Comparison of ENCODE assay signal across 16 mouse cellular contexts in genomic region chr3:85993744-85994143, GRCm38 (mm10). TPM values are rescaled to one million over a fixed set of nuclear protein-coding genes. Genes with fewer than 3 reads are reported as not detected.
DNase-seq lines count a peak whose midpoint lies in the region; ATAC-seq lines count a peak whose summit lies in the region.
"Had no signal": no experiment of that assay in that cellular context is flagged by ENCODE, and none has a peak within 500 bp of the region (broad histone marks: within the 10 kb centered on the region; RNA-seq: fewer than 3 reads in every experiment).

No protein-coding gene starts in this region.

- no peaks in the 10 kb centered on the region for H3K27me3 ChIP-seq in intestine, embryonic 15.5 days (replicated peaks)
- no peaks in the 10 kb centered on the region for H3K27me3 ChIP-seq in intestine, embryonic 16.5 days (replicated peaks; ENCODE audit: control insufficient read depth, insufficient read depth, low read length)
- H3K27me3 ChIP-seq in heart, embryonic 16.5 days (ENCODE audit: control insufficient read depth, insufficient read depth, low read length), result no peaks in the 10 kb centered on the region
- no peaks in the 10 kb centered on the region for H3K27me3 ChIP-seq in midbrain, embryonic 13.5 days
- H3K27me3 ChIP-seq: hindbrain, embryonic 12.5 days; limb, embryonic 13.5 days; neural tube, embryonic 12.5 days had no signal

- no peak overlapping the region for H3K9ac ChIP-seq in intestine, embryonic 15.5 days
- H3K9ac ChIP-seq in intestine, embryonic 16.5 days (ENCODE audit: low read depth, low read length), result no peak overlapping the region
- H3K9ac ChIP-seq in heart, embryonic 16.5 days (ENCODE audit: low read length), result no peak overlapping the region; the same call in 1 of the 2 replicates
- no peak overlapping the region for H3K9ac ChIP-seq in midbrain, embryonic 13.5 days (replicated peaks)
- H3K9ac ChIP-seq: hindbrain, embryonic 12.5 days; limb, embryonic 13.5 days; neural tube, embryonic 12.5 days had no signal

- DNase-seq in Muller cell, postnatal 12 days (ENCODE audit: inconsistent ontology term), result peak; percentile 19
- DNase-seq in lung, postnatal 14 days, result peak; percentile 23
- DNase-seq in urinary bladder, postnatal 4 days (ENCODE audit: low spot score in 2 of 2), result no peak
- DNase-seq: kidney, postnatal 4 days; right cerebral cortex, postnatal 14 days had no signal

- H3K36me3 ChIP-seq in intestine, embryonic 15.5 days, result no peaks in the 10 kb centered on the region
- no peaks in the 10 kb centered on the region for H3K36me3 ChIP-seq in intestine, embryonic 16.5 days (ENCODE audit: control insufficient read depth, insufficient read depth, low read length)
- H3K36me3 ChIP-seq in heart, embryonic 16.5 days (ENCODE audit: control insufficient read depth, insufficient read depth), result no peaks in the 10 kb centered on the region
- H3K36me3 ChIP-seq in midbrain, embryonic 13.5 days, result no peaks in the 10 kb centered on the region
- H3K36me3 ChIP-seq: hindbrain, embryonic 12.5 days; neural tube, embryonic 12.5 days had no signal

- no peak overlapping the region for H3K4me2 ChIP-seq in intestine, embryonic 15.5 days (replicated peaks)
- H3K4me2 ChIP-seq in intestine, embryonic 16.5 days (ENCODE audit: low read depth, low read length), result no peak overlapping the region
- H3K4me2 ChIP-seq in heart, embryonic 16.5 days (ENCODE audit: low read depth, low read length), result peak overlapping the region; percentile 49
- no peak overlapping the region for H3K4me2 ChIP-seq in midbrain, embryonic 13.5 days (replicated peaks)
- H3K4me2 ChIP-seq: hindbrain, embryonic 12.5 days; limb, embryonic 13.5 days; midbrain, embryonic 11.5 days; neural tube, embryonic 12.5 days had no signal

- 0 out of 2 replicates have a peak, but pooled peaks have one; percentile 27 for ATAC-seq in intestine, embryonic 15.5 days
- ATAC-seq in intestine, embryonic 16.5 days, result no peak
- peak; percentile 81 for ATAC-seq in heart, embryonic 16.5 days (replicated peaks; ENCODE audit: extremely low read depth, insufficient read depth, low FRiP score)
- ATAC-seq in CD4-positive, CD25-positive, alpha-beta regulatory T cell, adult 4 months, result no peak
- ATAC-seq in midbrain, embryonic 13.5 days, result no peak

- H3K4me3 ChIP-seq in intestine, embryonic 15.5 days (replicated peaks), result no peak overlapping the region
- H3K4me3 ChIP-seq in intestine, embryonic 16.5 days (ENCODE audit: low read length), result no peak overlapping the region
- peak overlapping the region; percentile 27; the same call in 1 of the 2 replicates for H3K4me3 ChIP-seq in heart, embryonic 16.5 days (ENCODE audit: low read length)
- no peak overlapping the region for H3K4me3 ChIP-seq in midbrain, embryonic 13.5 days (replicated peaks)
- H3K4me3 ChIP-seq: hindbrain, embryonic 12.5 days; limb, embryonic 13.5 days; neural tube, embryonic 12.5 days had no signal

- H3K27ac ChIP-seq in intestine, embryonic 15.5 days, result no peak overlapping the region
- no peak overlapping the region; the same call in 1 of the 2 replicates for H3K27ac ChIP-seq in intestine, embryonic 16.5 days (ENCODE audit: low read length)
- H3K27ac ChIP-seq in heart, embryonic 16.5 days (ENCODE audit: low read length), result peak overlapping the region; percentile 28
- H3K27ac ChIP-seq in midbrain, embryonic 13.5 days, result no peak overlapping the region
- H3K27ac ChIP-seq: hindbrain, embryonic 12.5 days; limb, embryonic 13.5 days; neural tube, embryonic 12.5 days; stomach, postnatal 0 days had no signal

- H3K4me1 ChIP-seq in intestine, embryonic 15.5 days (replicated peaks), result peaks cover 11% of the 10 kb centered on the region
- H3K4me1 ChIP-seq in intestine, embryonic 16.5 days (ENCODE audit: control insufficient read depth, insufficient read depth, low read length), result peaks cover 16% of the 10 kb centered on the region
- H3K4me1 ChIP-seq in heart, embryonic 16.5 days (ENCODE audit: control insufficient read depth, insufficient read depth, low read length), result peaks cover 11% of the 10 kb centered on the region
- no peaks in the 10 kb centered on the region for H3K4me1 ChIP-seq in midbrain, embryonic 13.5 days (replicated peaks)
- H3K4me1 ChIP-seq: hindbrain, embryonic 12.5 days; limb, embryonic 13.5 days; neural tube, embryonic 12.5 days had no signal

- 65% methylated on average over 11 of the region's 11 CpGs for WGBS in intestine, embryonic 15.5 days
- WGBS in intestine, embryonic 16.5 days, result 64% methylated on average over 11 of the region's 11 CpGs
- 28% methylated on average over 11 of the region's 11 CpGs for WGBS in heart, embryonic 16.5 days
- WGBS in midbrain, embryonic 13.5 days, result 78% methylated on average over 11 of the region's 11 CpGs

- no peaks in the 10 kb centered on the region for H3K9me3 ChIP-seq in intestine, embryonic 15.5 days
- H3K9me3 ChIP-seq in intestine, embryonic 16.5 days (ENCODE audit: control insufficient read depth, low read length), result no peaks in the 10 kb centered on the region
- H3K9me3 ChIP-seq in heart, embryonic 16.5 days (replicated peaks; ENCODE audit: control insufficient read depth, low read length), result no peaks in the 10 kb centered on the region
- H3K9me3 ChIP-seq in midbrain, embryonic 13.5 days, result no peaks in the 10 kb centered on the region
- H3K9me3 ChIP-seq: hindbrain, embryonic 12.5 days; limb, embryonic 13.5 days; neural tube, embryonic 12.5 days had no signal

RNA-seq across cellular contexts. Expression of gene Prss48, which starts 8.5 kb away (rescaled TPM):
- polyA plus RNA-seq in intestine, embryonic 15.5 days (2015; fragmentation: Nextera tagmentation; extraction: Ambion mirVana), result 0.15 and 0.47 TPM in 2 replicates
- polyA plus RNA-seq in intestine, embryonic 16.5 days (2015; fragmentation: Nextera tagmentation; extraction: Ambion mirVana), result not detected in 2 replicates
- polyA plus RNA-seq in heart, embryonic 16.5 days (2015; fragmentation: Nextera tagmentation; extraction: Ambion mirVana), result not detected in 2 replicates
- polyA plus RNA-seq in CD4-positive, CD25-positive, alpha-beta regulatory T cell, adult 4 months (2017; shearing (Covaris generic)), result not detected
- polyA plus RNA-seq in midbrain, embryonic 13.5 days (2015; fragmentation: Nextera tagmentation; extraction: Ambion mirVana), result not detected in 2 replicates
- polyA plus RNA-seq: forebrain, embryonic 11.5 days; hindbrain, embryonic 12.5 days; limb, embryonic 13.5 days; midbrain, embryonic 11.5 days; neural tube, embryonic 12.5 days; stomach, postnatal 0 days had no signal

RNA-seq across cellular contexts. Expression of gene Sh3d19, which starts 22.8 kb away (rescaled TPM):
- polyA plus RNA-seq in intestine, embryonic 15.5 days (2015; fragmentation: Nextera tagmentation; extraction: Ambion mirVana), result 41.6 and 43.6 TPM in 2 replicates
- 27.5 and 35.6 TPM in 2 replicates for polyA plus RNA-seq in intestine, embryonic 16.5 days (2015; fragmentation: Nextera tagmentation; extraction: Ambion mirVana)
- polyA plus RNA-seq in heart, embryonic 16.5 days (2015; fragmentation: Nextera tagmentation; extraction: Ambion mirVana), result 11.3 and 13.8 TPM in 2 replicates
- 1 to 10 TPM; 1.0 to 2.0 TPM for polyA plus RNA-seq in CD4-positive, CD25-positive, alpha-beta regulatory T cell, adult 4 months (2017; shearing (Covaris generic))
- polyA plus RNA-seq in midbrain, embryonic 13.5 days (2015; fragmentation: Nextera tagmentation; extraction: Ambion mirVana), result 7.7 and 8.6 TPM in 2 replicates

Comparison
In these comparisons a context has a peak if more than half of its experiments do, and no peak if none do; other contexts are left out.
1. ATAC-seq: peak in intestine, embryonic 15.5 days (single experiment) and heart, embryonic 16.5 days (single experiment); none in intestine, embryonic 16.5 days (single experiment), CD4-positive, CD25-positive, alpha-beta regulatory T cell, adult 4 months (single experiment) and midbrain, embryonic 13.5 days (single experiment).
2. DNase-seq: peak in Muller cell, postnatal 12 days (single experiment) and lung, postnatal 14 days (single experiment); none in urinary bladder, postnatal 4 days (0 of 2).